Mouse (Mus musculus): ENCODE measurements around the gene Bicdl1. TPM values are rescaled to one million over a fixed set of nuclear protein-coding genes. Genes with fewer than 3 reads are reported as not detected.

Bicdl1 gene
- polyA plus RNA-seq, 1 experiment from 2014 or later: 7.8 TPM

DNA sequence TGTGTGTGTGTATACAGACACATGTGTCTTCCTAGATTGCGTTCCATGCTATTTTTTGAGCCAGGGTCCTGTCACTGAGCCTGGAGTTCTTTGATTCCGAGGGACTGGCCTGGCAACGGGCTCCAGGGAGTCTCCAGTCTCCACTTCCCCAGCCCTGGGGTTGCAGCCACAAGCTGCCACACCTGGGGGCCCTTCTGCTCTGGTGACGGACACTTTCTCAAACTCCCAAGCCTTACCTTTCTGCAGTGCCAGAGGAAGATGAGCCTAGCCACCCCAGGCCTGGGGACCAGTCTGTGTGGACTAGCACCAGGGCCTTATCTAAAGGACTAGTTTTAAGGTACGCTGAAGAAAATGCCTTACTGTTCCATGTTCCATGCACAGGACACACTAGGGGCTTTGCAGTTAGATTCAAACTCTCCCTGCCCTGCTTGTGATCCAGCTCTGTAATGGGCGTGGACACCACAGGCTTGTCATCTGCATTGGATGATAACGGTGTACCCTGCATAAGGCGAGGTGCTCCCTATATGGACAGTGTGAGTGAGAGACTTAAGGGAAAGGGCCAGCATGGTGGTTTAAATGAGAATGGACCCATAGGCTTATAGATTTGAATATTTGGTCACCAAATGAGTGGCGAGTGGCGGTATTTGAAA lies 105.1 kb downstream of the Bicdl1 start:
- Histone ChIP-seq H3K27ac (replicated peaks) (no peak overlapping the region), H3K9ac (no peak overlapping the region)
- ATAC-seq (ENCODE audit: extremely low read depth, insufficient number of reproducible peaks, low FRiP score, low TSS enrichment): no peak

DNA sequence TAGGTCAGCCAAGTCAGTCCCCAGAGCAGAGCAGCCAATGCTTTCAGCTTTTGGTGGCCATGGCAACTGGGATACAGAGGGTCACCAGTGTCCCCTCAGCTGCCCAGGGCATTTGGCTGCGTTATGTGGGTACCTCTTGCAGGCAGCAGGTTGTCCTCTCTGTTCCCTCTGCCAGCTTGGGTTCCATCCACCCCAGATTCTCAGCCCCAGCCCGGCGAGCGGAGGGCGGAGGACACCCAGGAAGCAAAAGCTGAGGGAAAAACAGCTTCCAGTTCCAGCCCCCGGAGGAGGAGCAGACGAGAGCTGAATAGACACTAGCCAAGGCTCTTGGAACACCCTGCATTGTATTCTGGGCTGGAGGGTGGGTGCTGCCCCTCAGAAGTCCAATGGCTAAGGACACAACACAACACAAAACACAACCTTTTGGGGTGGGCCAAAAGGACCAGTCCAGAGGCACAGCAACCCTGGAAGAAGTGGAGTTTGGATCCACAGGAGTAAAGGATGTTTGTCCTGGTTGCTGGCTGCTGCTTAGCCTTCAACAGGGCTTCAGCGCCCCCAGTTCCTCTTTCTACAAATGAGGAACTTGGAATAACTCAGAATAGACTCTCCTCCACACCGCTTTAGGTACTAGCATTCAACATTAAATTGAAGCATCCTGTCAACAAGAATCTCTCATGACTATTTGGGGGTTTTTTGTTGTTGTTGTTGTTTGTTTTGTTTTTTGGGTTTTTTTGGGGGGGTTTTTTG lies 107.6 kb downstream of the Bicdl1 start:
- WGBS: 81% methylated on average over 9 of the region's 9 CpGs
- peaks cover 39% of the 10 kb centered on the region for H3K36me3 ChIP-seq
- H3K9me3 ChIP-seq: no peaks in the 10 kb centered on the region
- H3K4me2 ChIP-seq: no peak overlapping the region
- ATAC-seq (ENCODE audit: extremely low read depth, insufficient number of reproducible peaks, low FRiP score, low TSS enrichment): no peak
- H3K9ac ChIP-seq: no peak overlapping the region
- H3K4me1 ChIP-seq: no peaks in the 10 kb centered on the region
- no peak overlapping the region for H3K4me3 ChIP-seq
- no peak overlapping the region for H3K27ac ChIP-seq (replicated peaks)
- no peaks in the 10 kb centered on the region for H3K27me3 ChIP-seq (replicated peaks)

More for the DNA sequence above, 105.1 kb downstream of the Bicdl1 start:
- H3K36me3 ChIP-seq: peaks cover 14% of the 10 kb centered on the region
- H3K9me3 ChIP-seq: no peaks in the 10 kb centered on the region
- H3K4me1 ChIP-seq: peaks cover 10% of the 10 kb centered on the region
- H3K4me2 ChIP-seq: 0 out of 2 replicates have a peak overlapping the region, but pooled peaks have one; percentile 13
- H3K27me3 ChIP-seq (replicated peaks): no peaks in the 10 kb centered on the region
- H3K4me3 ChIP-seq: no peak overlapping the region
- 67% methylated on average over 10 of the region's 10 CpGs for WGBS

DNA sequence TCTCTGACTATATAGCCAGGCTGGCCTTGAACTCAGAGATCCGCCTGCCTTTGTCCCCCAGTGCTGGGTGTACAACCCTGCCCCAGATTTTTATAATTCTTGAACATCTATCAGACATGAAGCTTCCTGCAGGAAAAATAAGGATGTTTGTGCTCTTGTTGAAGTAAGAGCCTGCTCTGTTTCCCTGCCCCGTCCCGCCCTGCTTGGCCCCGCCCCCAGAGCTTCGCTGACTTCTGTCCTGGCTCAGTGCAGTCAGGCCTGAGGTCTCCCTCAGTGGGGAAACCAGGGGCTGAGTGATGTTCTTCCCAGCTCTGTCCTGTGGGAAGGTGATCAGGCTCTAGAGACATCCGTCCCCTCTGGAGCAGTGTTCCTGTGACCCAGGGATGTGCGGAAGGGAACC lies 108.7 kb downstream of the Bicdl1 start:
- no peaks in the 10 kb centered on the region for H3K9me3 ChIP-seq
- WGBS: 81% methylated on average over 7 of the region's 7 CpGs
- H3K27ac ChIP-seq (replicated peaks): no peak overlapping the region
- H3K4me2 ChIP-seq: no peak overlapping the region
- no peaks in the 10 kb centered on the region for H3K27me3 ChIP-seq (replicated peaks)
- H3K4me1 ChIP-seq: no peaks in the 10 kb centered on the region
- peaks cover 51% of the 10 kb centered on the region for H3K36me3 ChIP-seq
- H3K9ac ChIP-seq: no peak overlapping the region
- ATAC-seq (ENCODE audit: extremely low read depth, insufficient number of reproducible peaks, low FRiP score, low TSS enrichment): no peak
- H3K4me3 ChIP-seq: no peak overlapping the region

DNA sequence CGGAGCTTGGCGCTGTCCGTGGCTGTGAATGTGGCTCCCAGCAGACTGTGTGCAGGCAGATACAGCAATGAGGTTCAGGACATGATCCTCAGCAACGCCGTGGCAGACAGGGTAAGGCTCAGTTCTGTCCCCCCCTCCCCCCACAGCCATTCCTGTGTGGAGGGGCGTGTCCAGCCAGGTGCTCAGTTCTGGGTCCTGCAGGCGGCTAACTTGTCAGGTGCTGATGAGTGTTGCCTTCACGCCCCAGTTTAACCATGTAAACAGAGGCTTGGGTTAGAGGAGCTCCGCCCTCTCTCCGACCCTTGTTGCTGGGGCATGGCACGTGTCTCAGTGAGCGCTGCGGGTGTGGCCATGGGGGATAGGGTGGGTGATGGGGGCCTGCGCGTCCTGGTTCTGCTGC lies 111.7 kb downstream of the Bicdl1 start:
- Histone ChIP-seq H3K4me1 (peaks cover 6% of the 10 kb centered on the region; the same call in 1 of the 2 replicates), H3K27me3 (replicated peaks) (no peaks in the 10 kb centered on the region), H3K4me2 (no peak overlapping the region), H3K9me3 (no peaks in the 10 kb centered on the region), H3K4me3 (no peak overlapping the region), H3K36me3 (peaks cover 81% of the 10 kb centered on the region), H3K9ac (no peak overlapping the region), H3K27ac (replicated peaks) (no peak overlapping the region)
- 89% methylated on average over 15 of the region's 15 CpGs for WGBS
- ATAC-seq (ENCODE audit: extremely low read depth, insufficient number of reproducible peaks, low FRiP score, low TSS enrichment): no peak

DNA sequence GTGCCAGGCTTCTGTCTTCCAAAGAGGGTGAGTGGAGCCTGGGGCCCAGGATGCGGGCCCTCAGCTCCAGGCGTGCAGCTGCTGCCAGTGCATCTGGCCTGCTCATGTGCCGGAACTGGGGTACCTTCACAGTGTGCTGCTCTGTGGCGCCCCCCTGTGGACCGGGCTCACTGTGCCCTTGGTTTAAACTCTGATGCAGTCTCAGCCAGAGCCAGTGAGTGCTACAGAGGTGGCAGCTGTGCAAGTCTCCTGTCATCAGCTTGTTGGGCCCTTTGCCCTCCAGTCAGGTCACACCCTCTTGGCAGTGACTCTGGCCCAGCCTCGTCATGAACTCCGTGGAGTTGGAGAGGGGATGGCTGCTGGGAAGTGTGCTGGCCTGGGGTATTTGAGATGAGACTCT lies 116.5 kb downstream of the Bicdl1 start:
- Histone ChIP-seq H3K4me2 (no peak overlapping the region), H3K9ac (no peak overlapping the region), H3K9me3 (no peaks in the 10 kb centered on the region), H3K36me3 (peaks cover 100% of the 10 kb centered on the region), H3K4me3 (no peak overlapping the region), H3K4me1 (peaks cover 6% of the 10 kb centered on the region; the same call in 1 of the 2 replicates), H3K27ac (replicated peaks) (no peak overlapping the region; the same call in 1 of the 2 replicates), H3K27me3 (replicated peaks) (no peaks in the 10 kb centered on the region)
- 64% methylated on average over 7 of the region's 7 CpGs for WGBS
- no peak for ATAC-seq (ENCODE audit: extremely low read depth, insufficient number of reproducible peaks, low FRiP score, low TSS enrichment)

DNA sequence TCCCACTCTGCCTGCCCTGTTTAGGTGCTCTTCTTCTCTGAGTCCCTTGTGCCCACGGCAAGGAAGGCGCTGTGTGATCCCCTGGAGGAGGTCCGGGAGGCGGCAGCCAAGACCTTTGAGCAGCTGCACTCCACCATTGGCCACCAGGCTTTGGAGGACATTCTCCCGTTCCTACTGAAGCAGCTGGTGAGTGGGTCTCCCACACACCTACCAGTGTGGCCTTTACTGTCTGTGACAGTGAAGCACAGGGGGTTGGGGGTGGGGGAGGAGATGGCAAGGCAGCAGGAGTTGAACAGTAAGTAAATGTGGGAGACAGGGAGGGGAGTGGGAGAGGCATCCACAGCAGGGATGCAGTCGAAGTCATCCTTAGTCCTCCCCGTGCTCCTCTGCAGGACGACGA lies 118.1 kb downstream of the Bicdl1 start:
- no peak overlapping the region for H3K9ac ChIP-seq
- no peak overlapping the region for H3K27ac ChIP-seq (replicated peaks)
- WGBS: 88% methylated on average over 9 of the region's 9 CpGs
- H3K4me1 ChIP-seq: peaks cover 6% of the 10 kb centered on the region; the same call in 1 of the 2 replicates
- no peak overlapping the region for H3K4me3 ChIP-seq
- no peaks in the 10 kb centered on the region for H3K9me3 ChIP-seq
- H3K36me3 ChIP-seq: peaks cover 100% of the 10 kb centered on the region
- ATAC-seq (ENCODE audit: extremely low read depth, insufficient number of reproducible peaks, low FRiP score, low TSS enrichment): no peak
- no peak overlapping the region for H3K4me2 ChIP-seq
- no peaks in the 10 kb centered on the region for H3K27me3 ChIP-seq (replicated peaks)

DNA sequence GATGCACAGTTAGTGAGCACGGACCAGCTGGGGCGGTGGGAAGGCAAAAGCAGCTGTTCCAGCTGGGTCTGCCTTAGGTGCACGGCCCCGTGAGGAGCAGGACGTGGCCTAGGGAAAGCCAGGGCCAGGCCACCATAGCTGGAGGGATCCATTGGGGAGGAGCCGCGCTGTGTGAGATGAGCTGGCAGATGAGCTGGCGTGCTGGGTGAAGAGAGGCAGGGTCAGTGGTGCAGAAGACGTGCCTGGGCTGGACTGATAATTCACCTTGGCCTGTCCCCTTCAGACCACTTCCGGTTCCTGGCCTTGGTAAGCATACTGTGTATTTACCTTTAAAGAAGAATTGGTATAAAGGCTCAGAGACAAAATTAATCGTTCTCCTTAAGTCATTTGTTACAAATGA lies 119.9 kb downstream of the Bicdl1 start:
- H3K36me3 ChIP-seq: peaks cover 100% of the 10 kb centered on the region
- no peak overlapping the region for H3K4me2 ChIP-seq
- no peak overlapping the region for H3K27ac ChIP-seq (replicated peaks)
- H3K27me3 ChIP-seq (replicated peaks): no peaks in the 10 kb centered on the region
- H3K9me3 ChIP-seq: no peaks in the 10 kb centered on the region
- 85% methylated on average over 11 of the region's 11 CpGs for WGBS
- H3K9ac ChIP-seq: no peak overlapping the region
- ATAC-seq (ENCODE audit: extremely low read depth, insufficient number of reproducible peaks, low FRiP score, low TSS enrichment): no peak
- peaks cover 6% of the 10 kb centered on the region; the same call in 1 of the 2 replicates for H3K4me1 ChIP-seq
- H3K4me3 ChIP-seq: no peak overlapping the region

DNA sequence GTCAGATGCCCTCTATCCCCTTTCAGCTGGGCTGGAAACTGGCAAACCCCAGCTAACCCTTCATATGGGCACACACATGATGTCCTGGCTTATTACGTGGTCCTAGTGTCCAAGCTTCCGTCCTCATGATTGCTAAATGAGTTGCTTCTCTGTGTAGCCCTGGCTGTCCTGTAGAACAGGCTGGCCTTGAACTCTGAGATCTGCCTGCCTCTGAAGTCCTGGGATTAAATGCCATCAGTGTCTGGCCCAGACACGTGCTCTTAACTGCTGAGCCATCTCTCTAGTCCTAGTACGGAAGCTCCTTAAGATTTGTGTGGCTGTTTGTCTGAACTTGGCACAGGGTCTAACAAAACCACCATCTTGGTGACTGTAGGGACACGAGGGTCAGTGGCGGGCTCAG lies 127.9 kb downstream of the Bicdl1 start:
- no peaks in the 10 kb centered on the region for H3K27me3 ChIP-seq (replicated peaks)
- WGBS: 91% methylated on average over 6 of the region's 6 CpGs
- no peak overlapping the region for H3K27ac ChIP-seq (replicated peaks)
- peaks cover 97% of the 10 kb centered on the region for H3K36me3 ChIP-seq
- H3K4me2 ChIP-seq: no peak overlapping the region
- no peak overlapping the region for H3K9ac ChIP-seq
- no peaks in the 10 kb centered on the region for H3K4me1 ChIP-seq
- no peak overlapping the region for H3K4me3 ChIP-seq
- no peak for ATAC-seq (ENCODE audit: extremely low read depth, insufficient number of reproducible peaks, low FRiP score, low TSS enrichment)
- H3K9me3 ChIP-seq: no peaks in the 10 kb centered on the region

Small RNA genes within 50 kb of the gene (microRNA-seq; reads per million reads assigned to microRNA genes)
- not detected for gene Mir7030

Other genes with a start within 250 kb of the Bicdl1 start
- gene Sirt4, start 246.9 kb downstream of the Bicdl1 start, polyA plus RNA-seq (2015; fragmentation: Nextera tagmentation; extraction: Ambion mirVana): 18.9 and 19.8 TPM in 2 replicates
- gene Pxn, start 224.9 kb downstream of the Bicdl1 start, polyA plus RNA-seq (2015; fragmentation: Nextera tagmentation; extraction: Ambion mirVana): 29.7 and 31.7 TPM in 2 replicates
- gene Rplp0, start 172.2 kb downstream of the Bicdl1 start, polyA plus RNA-seq (2015; fragmentation: Nextera tagmentation; extraction: Ambion mirVana): 1,009 and 1,125 TPM in 2 replicates
- gene Gcn1l1, start 166.4 kb downstream of the Bicdl1 start, polyA plus RNA-seq (2015; fragmentation: Nextera tagmentation; extraction: Ambion mirVana): 24.6 and 26.7 TPM in 2 replicates
- gene Rab35, start 99.7 kb downstream of the Bicdl1 start, polyA plus RNA-seq (2015; fragmentation: Nextera tagmentation; extraction: Ambion mirVana): 13.1 and 15.7 TPM in 2 replicates
- 18.7 and 21.2 TPM in 2 replicates for gene Cit, start 113.7 kb upstream of the Bicdl1 start, polyA plus RNA-seq (2015; fragmentation: Nextera tagmentation; extraction: Ambion mirVana)

Data from heart, embryonic 13.5 days (tissue).